Mouse (Mus musculus) hindbrain, embryonic 12.5 days (tissue): ENCODE results near the gene Ccpg1os. TPM values are rescaled to one million over a fixed set of nuclear protein-coding genes. Genes with fewer than 3 reads are reported as not detected.

ENCODE experiments used
- ATAC-seq: fragments of 200-750 bp; cut with Nextera tagmentation; 2 replicates; pipeline ENCODE4 v1.8.0; 2017; ENCODE audit warnings: moderate TSS enrichment; ENCODE audit not compliant: low FRiP score
- H3K27ac ChIP-seq: fragments of 300-500 bp; sonication (generic); 2 replicates; pipeline ENCODE4 v1.5.1; 2016; ENCODE audit warnings: mild to moderate bottlenecking
- H3K27me3 ChIP-seq: fragments of 300-500 bp; sonication (generic); 2 replicates; pipeline ENCODE4 v1.6.1; 2016; ENCODE audit warnings: mild to moderate bottlenecking
- H3K36me3 ChIP-seq: fragments of 300-500 bp; sonication (generic); 2 replicates; pipeline ENCODE4 v1.6.1; 2016; ENCODE audit warnings: mild to moderate bottlenecking
- H3K4me1 ChIP-seq: fragments of 300-500 bp; sonication (generic); 2 replicates; pipeline ENCODE4 v1.6.1; 2016
- H3K4me2 ChIP-seq: fragments of 300-500 bp; sonication (generic); replicated peaks from 2 replicates; pipeline ENCODE4 v1.6.1; 2016; ENCODE audit warnings: mild to moderate bottlenecking
- H3K4me3 ChIP-seq: fragments of 300-500 bp; sonication (generic); 2 replicates; pipeline ENCODE4 v1.5.1; 2016; ENCODE audit warnings: mild to moderate bottlenecking
- H3K9ac ChIP-seq: fragments of 300-500 bp; sonication (generic); 2 replicates; pipeline ENCODE4 v1.6.1; 2016; ENCODE audit warnings: mild to moderate bottlenecking, moderate library complexity
- H3K9me3 ChIP-seq: fragments of 300-500 bp; sonication (generic); replicated peaks from 2 replicates; pipeline ENCODE4 v1.6.1; 2016; ENCODE audit warnings: mild to moderate bottlenecking
- WGBS: fragments of 180-500 bp; shearing (Covaris S2); methylation state at CpG from one replicate; pipeline ENCODE4 v1.1.7; 2016; 5-methylcytosine and 5-hydroxymethylcytosine counted together
- polyA plus RNA-seq: library from polyadenylated mRNA; unstranded; fragments of >200 nt; fragmentation: Nextera tagmentation; extraction: Ambion mirVana; gene quantifications from 2 replicates; pipeline ENCODE4 v1.2.1, GENCODE M21; 2016

Ccpg1os gene
- 26.5 and 27.9 TPM in 2 replicates for polyA plus RNA-seq

- Histone ChIP-seq H3K9ac (peak within 1 kb of the TSS; percentile 83), H3K27me3 (no peaks in the 10 kb centered on the region), H3K4me3 (peak within 1 kb of the TSS; percentile 87), H3K36me3 (no peaks in the 10 kb centered on the region), H3K9me3 (no peaks in the 10 kb centered on the region), H3K27ac (peak within 1 kb of the TSS; percentile 88), H3K4me2 (peak within 1 kb of the TSS; percentile 87), H3K4me1 (peaks cover 17% of the 10 kb centered on the region)
- WGBS = under 1% methylated on average over 88 of the region's 88 CpGs
- ATAC-seq = peak; percentile 99
Observed at GRCm38 (mm10) chr9:72985250-72986220, at the start of gene Ccpg1os, which contains the start of gene Ccpg1. Gene Ccpg1os, minus strand, starts transcription at chr9:72985382. Gene Ccpg1, plus strand, starts transcription at chr9:72985429.

GRCm38 (mm10) chr9:73033406-73033805 lies 48.2 kb upstream of the Ccpg1os start:
- H3K4me3 ChIP-seq = no peak overlapping the region
- no peaks in the 10 kb centered on the region for H3K9me3 ChIP-seq
- 95% methylated on average over 1 of the region's 1 CpGs for WGBS
- H3K27ac ChIP-seq = no peak overlapping the region
- H3K27me3 ChIP-seq = no peaks in the 10 kb centered on the region
- H3K9ac ChIP-seq = no peak overlapping the region
- no peak for ATAC-seq
- peaks cover 33% of the 10 kb centered on the region for H3K36me3 ChIP-seq
- no peak overlapping the region for H3K4me2 ChIP-seq
- H3K4me1 ChIP-seq = 0 out of 2 replicates have a peak, but pooled peaks cover under 1% of the 10 kb centered on the region

DNA sequence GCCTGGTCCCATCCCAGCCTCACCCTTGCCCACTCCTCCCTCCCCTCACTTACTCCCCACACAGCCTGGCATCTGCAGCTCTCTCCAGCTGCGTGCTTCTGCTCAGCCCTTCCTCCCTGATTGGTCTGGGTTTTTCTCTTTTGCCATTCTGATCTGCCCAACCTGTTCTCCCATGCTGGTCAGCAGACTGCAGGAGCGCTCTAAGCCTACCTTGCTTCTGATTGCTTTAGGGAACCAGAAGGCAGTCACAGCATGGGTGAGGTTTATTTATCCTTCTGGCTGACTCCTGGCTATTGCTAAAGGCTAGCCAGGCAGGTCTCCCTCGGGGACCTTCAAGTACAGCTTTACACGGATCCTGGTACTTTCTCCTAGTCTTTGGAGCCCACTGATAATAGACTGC lies 46.2 kb upstream of the Ccpg1os start:
- Histone ChIP-seq H3K4me1 (0 out of 2 replicates have a peak, but pooled peaks cover 1% of the 10 kb centered on the region), H3K9ac (no peak overlapping the region), H3K4me3 (no peak overlapping the region), H3K4me2 (no peak overlapping the region), H3K9me3 (no peaks in the 10 kb centered on the region), H3K27ac (no peak overlapping the region), H3K27me3 (no peaks in the 10 kb centered on the region), H3K36me3 (peaks cover 33% of the 10 kb centered on the region)
- 77% methylated on average over 4 of the region's 4 CpGs for WGBS
- ATAC-seq = no peak

GRCm38 (mm10) chr9:73030443-73030842 lies 45.3 kb upstream of the Ccpg1os start:
- ATAC-seq = no peak
- H3K36me3 ChIP-seq = peaks cover 33% of the 10 kb centered on the region

GRCm38 (mm10) chr9:73025818-73026636 lies 40.8 kb upstream of the Ccpg1os start:
- Histone ChIP-seq H3K36me3 (peaks cover 26% of the 10 kb centered on the region), H3K27ac (no peak overlapping the region)

More at GRCm38 (mm10) chr9:73030443-73030842, 45.3 kb upstream of the Ccpg1os start:
- H3K4me2 ChIP-seq = no peak overlapping the region
- no peaks in the 10 kb centered on the region for H3K9me3 ChIP-seq
- H3K9ac ChIP-seq = no peak overlapping the region
- H3K27ac ChIP-seq = no peak overlapping the region
- H3K4me1 ChIP-seq = 0 out of 2 replicates have a peak, but pooled peaks cover 5% of the 10 kb centered on the region
- WGBS = 86% methylated on average over 1 of the region's 1 CpGs
- no peaks in the 10 kb centered on the region for H3K27me3 ChIP-seq
- H3K4me3 ChIP-seq = no peak overlapping the region

GRCm38 (mm10) chr9:73020566-73021097 lies 35.5 kb upstream of the Ccpg1os start:
- H3K36me3 ChIP-seq = peaks cover 58% of the 10 kb centered on the region
- ATAC-seq = no peak
- 92% methylated on average over 5 of the region's 5 CpGs for WGBS

More at GRCm38 (mm10) chr9:73025818-73026636, 40.8 kb upstream of the Ccpg1os start:
- 0 out of 2 replicates have a peak, but pooled peaks cover 5% of the 10 kb centered on the region for H3K4me1 ChIP-seq
- H3K27me3 ChIP-seq = no peaks in the 10 kb centered on the region
- H3K9me3 ChIP-seq = no peaks in the 10 kb centered on the region
- peak overlapping the region; percentile 21 for H3K4me2 ChIP-seq
- ATAC-seq = peak; percentile 77
- no peak overlapping the region for H3K9ac ChIP-seq
- no peak overlapping the region for H3K4me3 ChIP-seq
- 24% methylated on average over 16 of the region's 17 CpGs for WGBS

DNA sequence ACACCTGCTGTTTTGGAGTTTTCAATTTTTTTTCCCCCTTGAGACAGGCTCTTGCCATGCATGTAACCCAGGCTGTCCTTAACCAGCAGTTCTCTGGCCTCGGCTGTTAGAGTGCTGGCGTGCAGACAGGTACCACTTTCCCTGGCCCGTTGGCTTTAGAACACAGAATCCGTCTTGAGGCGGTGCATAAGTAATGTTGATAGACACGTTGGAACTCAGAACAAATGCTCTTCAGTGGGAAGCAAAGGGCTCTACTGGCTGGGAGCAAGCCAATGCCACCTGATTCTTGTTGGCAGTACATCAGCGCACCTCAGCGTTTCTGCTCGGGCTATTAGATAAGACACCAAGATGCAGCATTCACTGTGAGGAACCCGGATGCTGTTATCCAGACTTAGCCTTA lies 34.7 kb upstream of the Ccpg1os start:
- H3K27ac ChIP-seq = no peak overlapping the region
- WGBS = 93% methylated on average over 10 of the region's 10 CpGs
- H3K9ac ChIP-seq = no peak overlapping the region
- H3K9me3 ChIP-seq = no peaks in the 10 kb centered on the region
- peaks cover 64% of the 10 kb centered on the region for H3K36me3 ChIP-seq
- no peaks in the 10 kb centered on the region for H3K27me3 ChIP-seq
- no peak for ATAC-seq
- no peak overlapping the region for H3K4me2 ChIP-seq
- no peaks in the 10 kb centered on the region for H3K4me1 ChIP-seq
- no peak overlapping the region for H3K4me3 ChIP-seq

More at GRCm38 (mm10) chr9:73020566-73021097, 35.5 kb upstream of the Ccpg1os start:
- H3K4me3 ChIP-seq = no peak overlapping the region
- H3K27ac ChIP-seq = no peak overlapping the region
- H3K4me1 ChIP-seq = no peaks in the 10 kb centered on the region
- H3K27me3 ChIP-seq = no peaks in the 10 kb centered on the region
- no peaks in the 10 kb centered on the region for H3K9me3 ChIP-seq
- no peak overlapping the region for H3K9ac ChIP-seq
- H3K4me2 ChIP-seq = no peak overlapping the region

DNA sequence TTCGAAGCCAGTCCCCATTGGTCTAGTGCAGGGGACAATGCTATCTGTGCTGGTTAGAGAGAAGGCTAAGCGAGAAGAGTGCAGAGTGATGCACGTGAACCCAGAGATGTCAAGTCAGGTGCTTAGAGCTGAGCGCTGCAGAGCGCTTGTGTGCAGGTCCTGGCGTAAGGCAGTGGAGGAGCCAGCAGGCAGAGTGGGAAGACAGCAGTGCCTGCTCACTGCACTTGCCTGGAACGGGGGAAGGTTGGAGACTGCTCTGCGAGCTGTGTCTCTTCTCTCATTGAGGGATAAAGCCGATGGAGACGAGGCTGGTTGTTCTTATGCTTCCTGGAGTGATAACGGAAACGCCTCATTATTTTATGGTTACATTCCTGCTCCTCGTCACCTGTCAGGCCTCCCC lies 29.5 kb upstream of the Ccpg1os start:
- Histone ChIP-seq H3K4me1 (no peaks in the 10 kb centered on the region), H3K36me3 (peaks cover 83% of the 10 kb centered on the region), H3K27ac (no peak overlapping the region), H3K4me3 (no peak overlapping the region), H3K4me2 (no peak overlapping the region), H3K27me3 (no peaks in the 10 kb centered on the region), H3K9ac (no peak overlapping the region), H3K9me3 (no peaks in the 10 kb centered on the region)
- ATAC-seq = no peak
- 92% methylated on average over 13 of the region's 13 CpGs for WGBS

- Histone ChIP-seq H3K27ac (no peak overlapping the region), H3K36me3 (peaks cover 72% of the 10 kb centered on the region), H3K9ac (no peak overlapping the region), H3K4me1 (no peaks in the 10 kb centered on the region), H3K4me2 (no peak overlapping the region), H3K9me3 (no peaks in the 10 kb centered on the region), H3K4me3 (no peak overlapping the region), H3K27me3 (no peaks in the 10 kb centered on the region)
- 89% methylated on average over 4 of the region's 4 CpGs for WGBS
- no peak for ATAC-seq
Observed at GRCm38 (mm10) chr9:73012629-73013028, 27.4 kb upstream of the Ccpg1os start.

DNA sequence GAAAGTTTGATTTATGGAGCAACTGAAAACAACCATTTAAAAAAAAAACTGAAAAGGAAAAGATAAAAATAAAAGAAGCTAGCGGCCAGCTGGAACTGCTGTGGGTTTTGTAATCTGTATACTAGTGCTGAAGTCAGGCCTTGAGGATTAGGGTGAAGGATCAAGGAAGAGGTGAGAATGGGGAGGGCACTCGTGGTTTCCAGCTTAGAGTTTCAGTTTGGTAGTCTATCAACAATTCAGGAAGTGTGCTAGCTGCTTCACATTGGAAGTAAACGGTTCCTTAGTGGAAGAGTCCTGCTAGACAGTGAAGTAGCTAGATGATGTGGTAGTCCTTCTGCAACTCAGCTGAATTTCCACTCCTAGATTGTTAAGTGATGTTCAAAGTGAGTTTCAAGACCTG lies 23.2 kb upstream of the Ccpg1os start:
- no peak for ATAC-seq
- 74% methylated on average over 3 of the region's 3 CpGs for WGBS
- Histone ChIP-seq H3K4me2 (no peak overlapping the region), H3K27me3 (no peaks in the 10 kb centered on the region), H3K9me3 (no peaks in the 10 kb centered on the region), H3K36me3 (peaks cover 52% of the 10 kb centered on the region), H3K4me1 (no peaks in the 10 kb centered on the region), H3K9ac (no peak overlapping the region), H3K4me3 (no peak overlapping the region), H3K27ac (no peak overlapping the region)

DNA sequence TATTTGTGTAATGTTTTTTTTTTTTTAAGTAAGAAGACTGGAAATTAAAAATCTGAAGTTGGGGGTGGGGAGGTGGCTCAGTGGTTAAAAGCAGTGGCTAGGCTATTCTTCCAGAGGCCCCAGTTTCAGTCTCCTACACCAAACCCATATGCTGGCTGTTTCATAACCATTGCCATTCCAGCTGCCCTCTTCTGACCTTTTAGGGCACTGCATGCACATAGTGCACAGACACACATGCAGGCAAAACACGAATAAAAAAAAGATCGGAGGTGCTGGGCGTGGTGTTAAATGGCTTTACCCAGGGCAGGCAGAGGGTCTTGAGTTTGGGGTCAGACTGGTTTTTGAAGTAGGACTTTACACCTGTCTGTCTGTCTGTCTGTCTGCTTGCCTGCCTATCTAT lies 21.0 kb upstream of the Ccpg1os start:
- Histone ChIP-seq H3K4me3 (no peak overlapping the region), H3K9ac (no peak overlapping the region), H3K36me3 (peaks cover 42% of the 10 kb centered on the region), H3K27ac (no peak overlapping the region), H3K4me2 (no peak overlapping the region), H3K4me1 (no peaks in the 10 kb centered on the region), H3K9me3 (no peaks in the 10 kb centered on the region), H3K27me3 (no peaks in the 10 kb centered on the region)
- no peak for ATAC-seq
- WGBS = 100% methylated on average over 3 of the region's 3 CpGs

GRCm38 (mm10) chr9:73005106-73005505 lies 19.9 kb upstream of the Ccpg1os start:
- 86% methylated on average over 6 of the region's 6 CpGs for WGBS
- H3K4me1 ChIP-seq = no peaks in the 10 kb centered on the region
- H3K36me3 ChIP-seq = peaks cover 37% of the 10 kb centered on the region
- no peak for ATAC-seq
- H3K9me3 ChIP-seq = no peaks in the 10 kb centered on the region
- H3K9ac ChIP-seq = no peak overlapping the region
- H3K27ac ChIP-seq = no peak overlapping the region
- H3K4me3 ChIP-seq = no peak overlapping the region
- H3K27me3 ChIP-seq = no peaks in the 10 kb centered on the region
- no peak overlapping the region for H3K4me2 ChIP-seq
